Mouse (Mus musculus) adrenal gland, postnatal 36 days (tissue): ENCODE data around the gene Gm20458. TPM values are rescaled to one million over a fixed set of nuclear protein-coding genes. Genes with fewer than 3 reads are reported as not detected.

Experiments
- DNase-seq, 2 experiments: peaks; one replicate each; pipeline ENCODE4 v3.0.0; 2021; ENCODE audit warnings: mixed read lengths in 1 of 2
- total RNA-seq, 2 experiments: library from RNA; stranded (reverse); gene quantifications; 2 replicates each; pipeline ENCODE4 v1.2.3; 2021

Gene Gm20458
- total RNA-seq, 2 experiments from 2014 or later: 5.0 to 8.4 TPM

- DNase-seq: no peak
Observed at GRCm38 (mm10) chr2:164537003-164537402, 76.2 kb downstream of the Gm20458 start.

Other genes starting within 250 kb of the Gm20458 start
- not detected for gene Wfdc15b, start 239.3 kb upstream of the Gm20458 start, total RNA-seq
- gene Svs2, start 222.5 kb upstream of the Gm20458 start, total RNA-seq: not detected
- not detected for gene Svs3b, start 204.3 kb upstream of the Gm20458 start, total RNA-seq
- not detected for gene Svs4, start 182.5 kb upstream of the Gm20458 start, total RNA-seq
- not detected for gene Svs3a, start 171.7 kb upstream of the Gm20458 start, total RNA-seq
- not detected for gene Svs6, start 144.2 kb upstream of the Gm20458 start, total RNA-seq
- gene Svs5, start 128.2 kb upstream of the Gm20458 start, total RNA-seq: 1 to 10 TPM; 2.7 to 4.3 TPM
- gene Slpi, start 71.9 kb upstream of the Gm20458 start, total RNA-seq: 10 to 100 TPM; 17.0 to 18.0 TPM
- not detected for gene Rbpjl, start 57.8 kb upstream of the Gm20458 start, total RNA-seq
- gene Matn4, start 55.8 kb upstream of the Gm20458 start, total RNA-seq: 1 to 10 TPM in 1 of 2 experiments, under 1 TPM in 1; 0.92 to 1.4 TPM
- gene Sdc4, start 17.1 kb upstream of the Gm20458 start, total RNA-seq: 100 to 1,000 TPM; 116 to 144 TPM
- gene Sys1, start 4.0 kb upstream of the Gm20458 start, total RNA-seq: 10 to 100 TPM; 28.3 to 33.2 TPM
- not detected for gene Trp53tg5, start 12.8 kb downstream of the Gm20458 start, total RNA-seq
- 10 to 100 TPM in 1 of 2 experiments, 1 to 10 TPM in 1; 8.0 to 12.5 TPM for gene Dbndd2, start 25.1 kb downstream of the Gm20458 start, total RNA-seq
- 10 to 100 TPM; 74.0 to 98.3 TPM for gene Pigt, start 36.6 kb downstream of the Gm20458 start, total RNA-seq
- gene Wfdc2, start 101.4 kb downstream of the Gm20458 start, total RNA-seq: not detected
- not detected for gene Spint3, start 112.5 kb downstream of the Gm20458 start, total RNA-seq
- under 1 TPM in 1 of 2 experiments, not detected in 1; 0.40 TPM for gene Wfdc6a, start 124.5 kb downstream of the Gm20458 start, total RNA-seq
- not detected for gene Eppin, start 132.6 kb downstream of the Gm20458 start, total RNA-seq
- gene Wfdc6b, start 152.6 kb downstream of the Gm20458 start, total RNA-seq: not detected
- not detected for gene Wfdc8, start 152.7 kb downstream of the Gm20458 start, total RNA-seq
- gene Wfdc16, start 177.8 kb downstream of the Gm20458 start, total RNA-seq: not detected
- gene Wfdc10, start 195.1 kb downstream of the Gm20458 start, total RNA-seq: not detected
- not detected for gene Wfdc9, start 195.6 kb downstream of the Gm20458 start, total RNA-seq
- not detected for gene Wfdc11, start 213.1 kb downstream of the Gm20458 start, total RNA-seq
- not detected for gene Wfdc13, start 224.1 kb downstream of the Gm20458 start, total RNA-seq
- not detected for gene Spint4, start 237.5 kb downstream of the Gm20458 start, total RNA-seq